Mouse (Mus musculus) myocyte (in vitro differentiated cells): ENCODE data around the gene Prrg2. TPM values are rescaled to one million over a fixed set of nuclear protein-coding genes. Genes with fewer than 3 reads are reported as not detected.
"Not testable (repeated sequence)": the region's sequence is repeated elsewhere in the genome, so short reads cannot be mapped to it uniquely, and the experiment has no call there.

Source experiments
- H3K27me3 ChIP-seq: one replicate; pipeline ENCODE4 v1.6.1; 2011; ENCODE audit not compliant: control insufficient read depth, insufficient read depth, insufficient read length
- H3K36me3 ChIP-seq: one replicate; pipeline ENCODE4 v1.6.1; 2011; ENCODE audit not compliant: control insufficient read depth, insufficient read depth
- H3K4me2 ChIP-seq: one replicate; pipeline ENCODE4 v1.6.1; 2011; ENCODE audit warnings: low read depth, control low read depth
- H3K4me3 ChIP-seq: one replicate; pipeline ENCODE4 v1.5.1; 2011; ENCODE audit warnings: mild to moderate bottlenecking, control low read depth, moderate library complexity
- H3K79me2 ChIP-seq: one replicate; pipeline ENCODE4 v1.6.1; 2011; ENCODE audit not compliant: control insufficient read depth, insufficient read depth
- H3ac ChIP-seq: one replicate; pipeline ENCODE4 v1.6.1; 2011; ENCODE audit not compliant: control insufficient read depth, insufficient read length
- CEBPB ChIP-seq: IDR thresholded peaks from 2 replicates; pipeline ENCODE4 v1.6.1; 2011; ENCODE audit warnings: mild to moderate bottlenecking, moderate library complexity; ENCODE audit not compliant: poor library complexity, insufficient read depth, severe bottlenecking
- E2F4 ChIP-seq: IDR thresholded peaks from one replicate; pipeline ENCODE4 v1.6.1; 2011; ENCODE audit warnings: mild to moderate bottlenecking, control low read depth, moderate library complexity; ENCODE audit not compliant: insufficient read depth
- MAX ChIP-seq: IDR thresholded peaks from one replicate; pipeline ENCODE4 v1.6.1; 2011; ENCODE audit warnings: low read depth, mild to moderate bottlenecking, control low read depth
- MYOD1 ChIP-seq, 3 experiments: IDR thresholded peaks; one replicate each; pipeline ENCODE4 v1.6.1; 2011; ENCODE audit warnings: control low read depth in 2 of 3, low read depth in 2 of 3, mild to moderate bottlenecking in 2 of 3, moderate library complexity in 1 of 3; ENCODE audit not compliant: insufficient read length in 2 of 3, control insufficient read depth in 1 of 3
- MYOG ChIP-seq, 3 experiments: IDR thresholded peaks; one replicate each; pipeline ENCODE4 v1.6.1; 2011; ENCODE audit warnings: control low read depth in 2 of 3, low read depth in 2 of 3, mild to moderate bottlenecking in 2 of 3; ENCODE audit not compliant: insufficient read length in 2 of 3, control insufficient read depth in 1 of 3, insufficient read depth in 1 of 3
- POLR2A ChIP-seq: IDR thresholded peaks from one replicate; pipeline ENCODE4 v1.6.1; 2011; ENCODE audit warnings: low read depth, mild to moderate bottlenecking, control low read depth, moderate library complexity; ENCODE audit not compliant: insufficient read length
- POLR2AphosphoS2 ChIP-seq: IDR thresholded peaks from one replicate; pipeline ENCODE4 v1.6.1; 2011; ENCODE audit warnings: low read depth, control low read depth; ENCODE audit not compliant: insufficient read length
- REST ChIP-seq: IDR thresholded peaks from one replicate; pipeline ENCODE4 v1.6.1; 2011; ENCODE audit warnings: mild to moderate bottlenecking, control low read depth, moderate library complexity; ENCODE audit not compliant: insufficient read depth, insufficient read length
- SRF ChIP-seq: IDR thresholded peaks from one replicate; pipeline ENCODE4 v1.6.1; 2011; ENCODE audit warnings: low read depth; ENCODE audit not compliant: control insufficient read depth, insufficient read length
- TCF12 ChIP-seq: IDR thresholded peaks from one replicate; pipeline ENCODE4 v1.6.1; 2011; ENCODE audit warnings: mild to moderate bottlenecking, control low read depth; ENCODE audit not compliant: poor library complexity, insufficient read depth, severe bottlenecking
- TCF3 ChIP-seq: IDR thresholded peaks from one replicate; pipeline ENCODE4 v1.6.1; 2011; ENCODE audit warnings: low read depth, control low read depth; ENCODE audit not compliant: insufficient read length
- USF1 ChIP-seq: IDR thresholded peaks from one replicate; pipeline ENCODE4 v1.6.1; 2011; ENCODE audit warnings: low read depth, mild to moderate bottlenecking, control low read depth, moderate library complexity
- polyA plus RNA-seq: library from polyadenylated mRNA; unstranded; fragments of >200 nt; fragmentation: generic; extraction: Trizol; gene quantifications from one replicate; pipeline ENCODE4 v1.2.1, GENCODE M21; 2012; ENCODE audit warnings: missing spikeins

The Prrg2 gene
- 12.9 TPM for polyA plus RNA-seq

DNA sequence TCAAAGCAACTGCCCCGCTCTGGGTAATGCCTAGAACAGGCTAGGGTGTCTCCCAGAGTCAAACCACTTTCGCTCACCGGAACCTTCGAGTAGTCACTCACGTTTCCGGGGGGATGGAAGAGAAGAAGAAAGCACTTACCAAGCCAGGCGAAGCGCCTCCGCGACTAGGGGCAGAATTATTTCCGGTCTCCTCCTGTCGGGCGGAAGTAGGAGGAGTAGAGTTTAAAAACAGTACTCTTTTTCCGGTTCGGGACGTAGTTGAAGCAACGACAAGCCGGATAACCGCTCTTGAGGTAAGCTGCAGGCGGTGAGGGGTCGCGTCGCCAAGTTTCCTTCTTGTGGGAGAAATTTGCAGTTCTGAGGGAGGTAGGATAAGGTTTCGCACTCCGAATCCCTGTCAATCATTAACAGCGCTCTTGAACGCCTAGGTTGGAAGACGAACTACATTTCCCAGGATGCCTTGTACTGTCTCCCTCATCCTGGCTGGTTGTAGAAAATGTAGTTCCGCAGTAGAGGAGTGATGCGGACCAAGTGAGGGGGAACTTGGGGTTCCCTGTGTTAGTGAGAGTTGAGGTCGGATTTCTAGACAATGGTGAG, at the start of gene Prrg2, which contains the start of gene Nosip:
Gene Prrg2, minus strand, starts transcription at position 439 of the 597 bp plus-strand sequence.
Gene Nosip, plus strand, starts transcription at position 191 of the 597 bp plus-strand sequence.
- peaks cover 4% of the 10 kb centered on the region for H3K36me3 ChIP-seq
- H3K27me3 ChIP-seq, result no peaks in the 10 kb centered on the region
- TF ChIP-seq SRF (peak; percentile 48), MAX (no peak), POLR2A (peak; percentile 58), TCF12 (no peak), MYOG (IDR thresholded peaks at IDR 0.05; ENCODE audit: control insufficient read depth in 1 of 3, insufficient read depth in 1 of 3, insufficient read length in 2 of 3, low read depth in 2 of 3) (no peak)
- peak within 1 kb of the TSS; percentile 65 for H3K4me3 ChIP-seq
- peak within 1 kb of the TSS; percentile 80 for H3K4me2 ChIP-seq
- peaks cover 42% of the 10 kb centered on the region for H3K79me2 ChIP-seq
- peak within 1 kb of the TSS; percentile 32 for H3ac ChIP-seq

DNA sequence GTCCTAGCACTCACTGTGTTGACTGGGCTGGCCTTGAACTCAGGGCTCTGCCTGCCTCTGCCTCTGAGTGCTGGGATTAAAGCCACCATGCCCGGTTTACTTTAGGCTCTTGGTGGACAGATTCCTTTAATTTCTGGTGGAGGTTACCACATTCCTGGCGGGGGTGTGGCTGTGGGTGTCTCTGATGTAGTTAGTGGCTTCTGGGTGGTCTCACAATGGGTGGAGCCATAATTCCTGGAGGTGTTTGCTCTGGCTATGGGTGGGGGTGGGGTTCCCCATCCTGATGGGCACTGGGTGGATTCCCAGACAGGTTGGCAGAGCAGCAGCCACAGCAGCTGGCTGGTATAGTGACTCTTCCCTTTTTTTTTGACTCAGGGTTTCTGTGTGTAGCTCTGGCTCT, 49.5 kb upstream of the Prrg2 start:
- Histone ChIP-seq H3K36me3 (no peaks in the 10 kb centered on the region), H3K4me2 (no peak overlapping the region), H3K27me3 (no peaks in the 10 kb centered on the region), H3ac (no peak overlapping the region), H3K4me3 (no peak overlapping the region), H3K79me2 (no peaks in the 10 kb centered on the region)
- TF ChIP-seq POLR2AphosphoS2, result no peak
- no peak for TF ChIP-seq USF1
- TF ChIP-seq MYOG (IDR thresholded peaks at IDR 0.05; ENCODE audit: control insufficient read depth in 1 of 3, insufficient read depth in 1 of 3, insufficient read length in 2 of 3, low read depth in 2 of 3), result peak in 1 of 3 experiments; percentile 26
- TF ChIP-seq MYOD1 (IDR thresholded peaks at IDR 0.05; ENCODE audit: control insufficient read depth in 1 of 3, insufficient read length in 2 of 3, low read depth in 2 of 3), result peak in 1 of 3 experiments; percentile 30

DNA sequence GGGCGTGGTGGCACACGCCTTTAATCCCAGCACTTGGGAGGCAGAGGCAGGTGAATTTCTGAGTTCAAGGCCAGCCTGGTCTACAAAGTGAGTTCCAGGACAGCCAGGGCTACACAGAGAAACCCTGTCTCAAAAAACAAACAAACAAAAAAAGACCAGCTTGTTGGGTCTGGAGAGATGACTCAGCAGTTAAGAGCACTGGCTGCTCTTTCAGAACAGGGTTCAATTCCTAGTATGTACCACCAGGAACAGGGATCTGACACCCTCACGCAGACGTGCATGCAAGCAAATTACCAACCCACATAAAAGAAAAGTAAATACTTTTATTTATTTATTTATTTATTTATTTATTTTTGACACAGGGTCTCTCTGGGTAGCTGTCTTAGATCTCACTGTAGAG, 47.6 kb upstream of the Prrg2 start:
- H3ac ChIP-seq, H3K4me3 ChIP-seq, H3K36me3 ChIP-seq, H3K4me2 ChIP-seq, H3K79me2 ChIP-seq, H3K27me3 ChIP-seq: not testable (repeated sequence)

DNA sequence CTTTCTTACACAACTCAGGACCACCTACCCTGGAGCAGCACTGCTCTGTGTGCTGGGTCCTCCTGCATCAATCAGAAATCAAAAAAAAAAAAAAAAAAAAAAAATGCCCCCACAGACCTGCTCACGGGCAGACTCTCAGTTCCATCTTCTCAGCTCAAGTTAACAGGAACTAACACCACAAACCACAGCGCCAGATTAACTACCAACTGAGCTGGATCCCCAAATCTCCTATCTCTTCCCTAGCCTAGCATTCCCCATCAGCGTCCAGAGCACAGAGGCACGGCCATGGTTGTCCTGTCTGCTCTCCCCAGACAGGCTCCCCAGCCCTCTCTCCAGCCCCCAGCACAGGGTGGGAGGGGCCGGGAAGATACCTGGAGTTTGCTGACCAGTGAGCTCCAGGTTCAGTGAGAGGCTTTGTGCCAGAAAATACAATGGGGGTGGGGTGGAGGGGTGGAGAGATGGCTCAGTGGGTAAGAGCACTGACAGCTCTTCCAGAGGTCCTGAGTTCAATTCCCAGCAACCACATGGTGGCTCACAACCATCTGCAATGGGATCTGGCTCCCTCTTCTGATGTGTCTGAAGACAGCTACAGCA, 44.7 kb upstream of the Prrg2 start:
- TF ChIP-seq E2F4 (no peak), TCF12 (no peak)
- H3K4me2 ChIP-seq, result no peak overlapping the region

DNA sequence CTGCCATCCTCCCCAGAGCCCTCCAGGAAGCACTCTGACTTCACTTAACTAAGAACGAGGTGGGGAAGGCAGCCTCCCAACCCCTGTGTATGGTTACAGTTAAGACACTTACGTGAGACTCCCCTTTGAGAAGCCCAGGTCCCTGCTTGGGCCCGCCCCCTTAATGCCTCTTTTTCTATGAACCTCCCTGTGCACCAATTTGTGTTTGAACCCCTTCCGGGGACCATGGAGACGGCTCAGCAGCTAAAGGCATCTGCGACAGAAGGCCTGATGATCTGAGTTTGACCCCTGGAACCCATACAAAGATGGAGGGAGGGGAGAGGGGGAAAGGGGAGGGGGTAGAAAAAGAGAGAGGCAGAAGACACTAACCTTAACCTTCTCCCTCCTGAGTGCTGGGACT, 44.0 kb upstream of the Prrg2 start:
- Histone ChIP-seq H3K4me2 (no peak overlapping the region), H3K79me2 (no peaks in the 10 kb centered on the region), H3ac (no peak overlapping the region), H3K36me3 (no peaks in the 10 kb centered on the region), H3K27me3 (no peaks in the 10 kb centered on the region), H3K4me3 (no peak overlapping the region)
- TF ChIP-seq POLR2A (no peak), TCF3 (no peak), TCF12 (no peak), CEBPB (no peak), POLR2AphosphoS2 (no peak), SRF (no peak), MAX (no peak), USF1 (no peak), MYOD1 (IDR thresholded peaks at IDR 0.05; ENCODE audit: control insufficient read depth in 1 of 3, insufficient read length in 2 of 3, low read depth in 2 of 3) (no peak), REST (no peak), E2F4 (no peak), MYOG (IDR thresholded peaks at IDR 0.05; ENCODE audit: control insufficient read depth in 1 of 3, insufficient read depth in 1 of 3, insufficient read length in 2 of 3, low read depth in 2 of 3) (no peak)

More for the DNA sequence above, 44.7 kb upstream of the Prrg2 start:
- H3K36me3 ChIP-seq, result no peaks in the 10 kb centered on the region
- no peaks in the 10 kb centered on the region for H3K79me2 ChIP-seq
- H3ac ChIP-seq, result no peak overlapping the region
- H3K4me3 ChIP-seq, result no peak overlapping the region
- H3K27me3 ChIP-seq, result no peaks in the 10 kb centered on the region

DNA sequence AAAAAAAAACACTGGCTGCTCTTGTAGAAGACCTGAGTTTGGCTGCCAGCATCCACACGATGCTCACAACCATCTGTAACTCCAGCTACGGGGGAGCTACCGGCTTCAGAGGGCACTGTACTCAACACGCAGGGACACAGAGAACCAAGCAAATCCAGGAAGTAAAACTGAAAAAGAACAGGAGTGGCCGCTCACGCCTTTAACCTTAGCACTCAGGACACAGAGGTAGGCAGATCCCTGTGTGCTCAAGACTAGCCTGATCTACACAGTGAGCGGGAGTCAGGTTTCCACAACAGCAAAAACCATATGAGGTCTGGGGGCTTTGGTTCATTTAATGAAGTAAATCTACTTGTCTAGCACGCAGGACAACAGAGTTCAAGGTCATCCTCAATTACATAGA, 43.0 kb upstream of the Prrg2 start:
- no peaks in the 10 kb centered on the region for H3K79me2 ChIP-seq
- no peak overlapping the region for H3K4me2 ChIP-seq
- no peak overlapping the region for H3ac ChIP-seq
- TF ChIP-seq TCF12 (no peak), REST (no peak), CEBPB (no peak), POLR2A (no peak), USF1 (no peak), TCF3 (no peak), POLR2AphosphoS2 (no peak), MAX (no peak), E2F4 (no peak), MYOG (IDR thresholded peaks at IDR 0.05; ENCODE audit: control insufficient read depth in 1 of 3, insufficient read depth in 1 of 3, insufficient read length in 2 of 3, low read depth in 2 of 3) (no peak), SRF (no peak), MYOD1 (IDR thresholded peaks at IDR 0.05; ENCODE audit: control insufficient read depth in 1 of 3, insufficient read length in 2 of 3, low read depth in 2 of 3) (no peak)
- H3K27me3 ChIP-seq, result no peaks in the 10 kb centered on the region
- no peaks in the 10 kb centered on the region for H3K36me3 ChIP-seq
- no peak overlapping the region for H3K4me3 ChIP-seq
